Mouse (Mus musculus) WW6 (cell line): Measurements from ENCODE around the gene Pla2g3.

ENCODE experiments used
- DNase-seq: peaks from one replicate; pipeline ENCODE4 v3.0.0-alpha.2; 2013; ENCODE audit warnings: low read depth, low spot score

The Pla2g3 gene

DNA sequence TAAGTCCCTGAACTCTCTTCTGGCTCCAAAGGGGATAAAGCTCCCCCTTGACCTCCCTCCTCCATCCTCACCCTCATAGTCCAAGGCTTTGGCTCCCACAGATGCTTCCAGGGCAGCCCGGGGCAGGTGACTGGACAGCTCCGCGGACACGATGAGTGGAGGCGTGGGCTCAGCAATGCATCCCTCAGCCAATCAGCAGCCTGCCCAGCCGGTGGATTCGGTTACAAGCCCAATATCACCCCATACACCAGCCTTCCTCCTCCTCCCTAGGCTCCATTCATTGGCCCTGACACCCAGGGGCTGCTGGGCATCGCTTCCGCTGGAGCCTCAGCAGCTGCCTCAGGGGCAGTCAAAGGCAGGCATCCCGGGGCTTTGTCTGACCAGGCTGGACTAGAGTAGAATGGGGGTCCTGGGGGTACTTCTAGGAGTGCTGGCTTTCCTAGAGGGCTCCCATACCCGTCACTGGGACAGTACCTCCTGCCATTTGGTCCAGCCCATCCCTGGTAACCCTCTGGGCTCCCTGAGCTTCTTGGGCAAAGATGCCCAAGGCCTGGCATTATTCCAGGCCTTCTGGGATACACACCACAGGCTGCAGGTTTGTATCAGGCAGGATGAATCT, at the start of gene Pla2g3:
Gene Pla2g3, plus strand, starts transcription at position 333 of the 619 bp plus-strand sequence.
- no peak for DNase-seq

DNA sequence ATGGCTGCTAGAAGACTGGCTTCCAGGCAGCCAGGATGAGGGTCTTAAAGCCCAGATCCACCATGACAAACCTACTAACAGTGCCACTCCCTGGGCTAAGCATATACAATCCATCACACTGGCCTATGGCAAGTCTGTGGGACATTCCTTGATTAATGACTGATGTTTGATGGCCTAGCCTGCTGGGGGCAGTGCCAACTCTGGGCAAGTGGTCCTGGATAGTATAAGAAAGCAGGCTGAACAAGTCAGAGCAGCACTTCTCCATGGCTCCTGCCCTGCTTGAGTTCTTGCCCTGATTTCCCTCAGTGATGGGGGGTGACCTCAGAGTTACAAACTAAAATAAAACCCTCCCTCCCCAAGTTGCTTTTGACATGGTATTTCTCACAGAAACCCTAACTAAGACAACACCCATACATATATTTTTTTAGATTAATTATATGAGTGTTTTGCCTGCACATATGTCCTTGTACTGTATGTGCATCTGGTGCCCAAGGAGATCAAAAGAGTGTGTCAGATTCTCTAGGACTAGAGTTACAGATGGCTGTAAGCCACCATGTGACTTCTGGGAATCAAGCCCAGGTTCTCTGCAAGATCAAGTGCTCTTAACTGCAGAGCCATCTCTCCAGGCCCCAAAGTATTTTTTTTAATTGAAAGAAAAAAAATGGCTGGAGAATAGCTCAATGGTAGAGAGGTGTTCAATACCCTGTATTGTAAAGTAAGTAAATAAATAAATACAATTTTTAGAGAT, 46.2 kb upstream of the Pla2g3 start:
- DNase-seq: no peak

GRCm38 (mm10) chr11:3442677-3443076, 45.4 kb upstream of the Pla2g3 start:
- no peak for DNase-seq

- no peak for DNase-seq
These were observed 45.0 kb upstream of the Pla2g3 start for GRCm38 (mm10) chr11:3443091-3443490.

DNA sequence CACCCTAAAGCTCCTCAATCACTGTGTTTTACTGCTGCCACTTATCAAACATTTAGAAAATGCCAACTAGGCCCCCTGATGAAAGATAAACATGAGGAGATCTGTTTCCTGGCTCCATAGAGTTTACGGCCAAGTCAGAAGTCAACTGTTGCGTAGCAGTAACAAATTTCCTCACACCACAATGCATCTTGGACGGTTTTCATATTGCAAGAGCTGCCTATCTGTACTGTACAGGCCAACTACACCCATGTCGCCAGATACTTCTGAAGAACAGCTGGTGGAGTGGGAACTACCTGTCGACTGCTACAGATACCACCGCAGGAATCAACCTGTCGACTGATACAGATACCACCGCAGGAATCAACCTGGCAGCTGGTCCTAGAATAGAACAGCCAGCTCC, 43.2 kb upstream of the Pla2g3 start:
- no peak for DNase-seq

DNA sequence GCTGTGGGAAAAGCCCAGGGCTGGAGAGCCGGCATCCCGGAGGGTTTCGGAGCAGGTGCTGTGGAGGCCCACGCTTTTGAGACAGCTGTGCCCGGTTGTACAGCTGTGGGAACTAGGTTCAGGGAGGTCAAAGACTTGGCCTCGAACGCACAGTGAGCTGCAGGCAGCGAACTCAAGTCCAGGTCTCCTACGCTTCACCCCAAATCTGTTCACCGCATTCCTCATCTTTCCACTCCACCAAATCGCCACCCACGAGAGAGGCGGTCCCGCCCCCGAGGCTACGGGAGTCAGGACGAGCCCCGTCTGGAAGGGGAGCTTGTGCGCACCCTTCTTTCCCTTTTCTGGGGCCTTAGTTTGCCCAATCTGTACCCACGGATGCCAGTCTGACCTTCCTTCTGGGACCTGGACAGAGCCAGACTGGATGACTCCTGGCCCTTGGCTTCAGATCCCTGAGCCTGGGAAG, 36.4 kb upstream of the Pla2g3 start:
- no peak for DNase-seq

- DNase-seq: peak; percentile 98
These were observed 35.9 kb upstream of the Pla2g3 start, which contains the start of gene Rnf185 for GRCm38 (mm10) chr11:3452167-3452639. Gene Rnf185 (minus strand): TSS chr11:3452363.

- DNase-seq: no peak
These were observed 35.3 kb upstream of the Pla2g3 start for GRCm38 (mm10) chr11:3452769-3453168.

DNA sequence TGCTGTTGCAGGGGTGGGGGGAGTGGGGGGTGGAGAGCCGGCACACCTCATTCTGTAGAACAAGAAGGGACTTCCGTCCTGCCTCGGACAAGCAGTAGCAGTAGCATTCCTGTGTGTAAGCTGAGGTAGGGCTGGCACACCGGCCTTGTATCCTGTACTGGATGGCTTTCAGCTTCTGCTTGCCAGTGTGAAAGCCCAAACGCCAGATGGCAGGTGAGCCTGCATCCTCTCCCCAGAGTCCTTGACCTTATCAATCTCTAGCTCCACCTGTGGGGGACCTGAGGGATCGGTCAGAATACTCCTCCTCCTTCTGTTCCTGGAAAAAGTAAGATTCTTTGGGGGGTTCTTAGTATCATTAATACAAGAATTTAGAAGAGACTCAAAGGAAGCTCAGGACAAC, 34.6 kb upstream of the Pla2g3 start:
- peak; percentile 52 for DNase-seq

DNA sequence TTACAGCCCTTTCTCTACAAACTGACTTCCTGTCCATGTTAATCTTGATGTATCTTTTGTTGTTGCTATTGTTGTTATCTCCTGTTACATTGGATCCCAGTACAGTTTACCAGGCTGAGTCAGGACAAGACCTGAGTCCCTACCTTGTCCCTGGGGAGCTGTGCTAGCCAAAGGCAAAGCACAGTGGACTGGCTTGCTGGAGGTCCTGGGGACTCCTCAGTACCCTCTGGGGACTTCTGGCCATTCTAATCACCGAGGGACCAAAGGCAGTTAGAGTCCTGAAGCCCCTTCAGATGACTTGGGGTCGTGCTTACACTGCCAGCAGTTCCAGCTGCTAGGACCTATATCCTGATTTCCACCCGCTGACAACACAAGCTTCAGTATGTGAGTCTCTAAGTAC, 33.6 kb upstream of the Pla2g3 start:
- no peak for DNase-seq

GRCm38 (mm10) chr11:3456354-3456753, 31.7 kb upstream of the Pla2g3 start:
- DNase-seq: no peak

DNA sequence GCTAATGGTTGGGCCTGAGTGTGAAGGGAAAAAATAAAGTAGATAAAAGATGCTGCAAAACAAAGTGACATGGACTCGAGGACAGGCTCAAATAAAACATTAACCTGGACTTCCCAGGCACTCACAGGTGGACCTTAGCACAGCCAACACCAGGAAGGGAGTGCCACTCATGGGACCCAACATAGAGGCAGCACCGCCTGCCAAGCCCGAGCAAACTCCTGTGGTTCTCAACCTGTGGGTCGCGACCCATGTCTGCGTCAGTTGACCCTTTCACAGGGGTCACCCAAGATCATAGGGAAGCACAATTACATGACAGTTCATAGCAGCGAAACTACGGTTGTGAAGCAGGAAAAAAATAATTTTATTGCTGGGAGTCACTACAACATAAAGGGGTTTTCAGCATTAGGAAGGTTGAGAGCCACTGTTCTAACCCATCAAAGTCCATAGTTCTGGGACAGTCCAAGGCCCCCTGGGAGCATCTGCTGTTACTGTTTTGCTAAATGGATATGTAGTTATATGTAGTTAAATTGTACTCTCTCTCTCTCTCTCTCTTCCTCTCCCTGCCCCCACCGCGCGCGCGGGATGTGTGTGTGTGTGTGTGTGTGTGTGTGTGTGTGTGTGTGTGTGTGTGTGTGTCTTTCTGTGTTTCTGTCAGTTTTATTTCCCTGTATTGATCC, 29.5 kb upstream of the Pla2g3 start:
- no peak for DNase-seq

DNA sequence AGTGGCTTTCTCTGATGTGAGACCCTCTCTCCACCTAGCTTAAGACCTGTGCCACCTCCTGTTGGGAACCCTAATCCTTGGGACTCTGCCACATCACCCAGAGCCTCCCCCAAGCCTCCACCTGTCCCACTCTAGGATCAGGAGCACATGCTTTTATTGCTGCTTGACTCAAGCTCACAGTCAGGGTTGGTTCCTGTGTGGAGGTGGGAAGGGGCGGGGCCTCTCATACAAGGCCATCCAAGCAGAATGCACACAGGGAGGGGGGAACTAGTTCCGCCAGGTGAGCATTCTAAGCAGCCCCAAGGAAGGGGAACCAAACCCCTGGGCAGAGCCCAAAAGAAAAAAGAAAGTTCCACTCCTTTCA, 29.0 kb upstream of the Pla2g3 start:
- no peak for DNase-seq

- no peak for DNase-seq
These were observed 25.2 kb upstream of the Pla2g3 start for GRCm38 (mm10) chr11:3462846-3463245.

GRCm38 (mm10) chr11:3471448-3471850, 16.6 kb upstream of the Pla2g3 start:
- no peak for DNase-seq

- peak; percentile 81 for DNase-seq
These were observed 15.6 kb upstream of the Pla2g3 start for GRCm38 (mm10) chr11:3472484-3472883.

DNA sequence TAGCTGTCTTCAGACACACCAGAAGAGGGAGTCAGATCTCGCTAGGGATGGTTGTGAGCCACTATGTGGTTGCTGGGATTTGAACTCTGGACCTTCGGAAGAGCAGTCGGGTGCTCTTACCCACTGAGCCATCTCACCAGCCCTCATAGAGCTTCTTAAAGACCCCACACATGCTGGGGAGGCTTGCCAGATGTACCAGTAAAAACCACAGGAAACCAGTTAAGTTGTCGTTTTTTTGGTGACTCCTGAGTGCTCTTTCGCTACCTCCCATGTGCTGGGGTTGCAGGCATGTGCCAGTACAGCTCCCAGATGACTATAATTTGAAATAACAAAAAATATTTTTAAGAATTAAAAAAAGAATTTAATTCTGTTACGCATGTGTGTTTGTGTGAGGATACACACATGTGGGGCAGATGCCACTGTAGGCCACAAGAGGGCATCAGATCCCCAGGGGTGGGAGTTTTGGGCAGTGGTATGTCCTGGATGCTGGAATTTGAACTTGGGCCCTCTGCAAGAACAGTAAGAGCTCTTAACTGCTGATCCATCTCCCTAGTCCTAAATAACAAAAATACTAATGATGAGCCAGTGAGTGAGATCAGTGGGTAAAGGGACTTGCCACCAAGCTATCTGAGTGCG, 13.5 kb upstream of the Pla2g3 start:
- no peak for DNase-seq

GRCm38 (mm10) chr11:3475489-3475888, 12.6 kb upstream of the Pla2g3 start:
- DNase-seq: no peak

GRCm38 (mm10) chr11:3483980-3484642, 4.0 kb upstream of the Pla2g3 start:
- DNase-seq: no peak

- DNase-seq: no peak
These were observed 1.7 kb upstream of the Pla2g3 start for GRCm38 (mm10) chr11:3486349-3486748.

GRCm38 (mm10) chr11:3489036-3489435, 952 bp downstream of the Pla2g3 start:
- DNase-seq: no peak

DNA sequence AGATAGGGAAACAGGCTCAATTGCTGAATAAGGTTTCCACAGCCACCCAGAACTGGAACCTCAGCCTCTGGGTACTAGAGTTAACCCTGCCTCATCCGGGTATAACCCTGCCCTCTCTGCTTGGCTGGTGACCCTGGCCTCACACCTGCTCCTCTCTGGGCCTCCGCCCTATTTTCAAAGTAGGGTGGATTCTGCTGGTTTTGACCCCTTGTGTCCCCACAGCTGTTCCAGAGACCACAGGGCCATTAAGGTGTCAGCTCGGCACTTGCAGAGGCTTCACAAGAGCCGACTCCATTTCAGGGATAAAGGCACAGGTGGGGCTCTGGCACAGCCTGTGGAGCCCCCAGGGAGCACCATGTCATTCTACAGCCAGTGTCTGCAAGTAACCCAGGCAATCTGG, 4.7 kb downstream of the Pla2g3 start:
- no peak for DNase-seq
